Mouse (Mus musculus): Measurements from ENCODE around the gene Ceacam16. TPM values are rescaled to one million over a fixed set of nuclear protein-coding genes. Genes with fewer than 3 reads are reported as not detected.
A peak's percentile ranks its signal among the peaks of the same experiment; 100 is the strongest.

Ceacam16 gene
- total RNA-seq, 2 experiments from 2014 or later = not detected

- ATAC-seq (replicated peaks; ENCODE audit: low FRiP score, poor library complexity, severe bottlenecking) = no peak
Observed at GRCm38 (mm10) chr7:19818875-19819274, 42.2 kb downstream of the Ceacam16 start.

- no peak for ATAC-seq (replicated peaks; ENCODE audit: low FRiP score, poor library complexity, severe bottlenecking)
Observed at GRCm38 (mm10) chr7:19818440-19818839, 42.7 kb downstream of the Ceacam16 start.

GRCm38 (mm10) chr7:19817382-19818105 lies 43.6 kb downstream of the Ceacam16 start:
- no peak for ATAC-seq (replicated peaks; ENCODE audit: low FRiP score, poor library complexity, severe bottlenecking)

- no peak for ATAC-seq (replicated peaks; ENCODE audit: low FRiP score, poor library complexity, severe bottlenecking)
Observed at GRCm38 (mm10) chr7:19816224-19816771, 44.8 kb downstream of the Ceacam16 start.

GRCm38 (mm10) chr7:19815296-19816223 lies 45.5 kb downstream of the Ceacam16 start:
- no peak for ATAC-seq (replicated peaks; ENCODE audit: low FRiP score, poor library complexity, severe bottlenecking)

GRCm38 (mm10) chr7:19813579-19814122 lies 47.4 kb downstream of the Ceacam16 start:
- ATAC-seq (replicated peaks; ENCODE audit: low FRiP score, poor library complexity, severe bottlenecking) = no peak

- no peak for ATAC-seq (replicated peaks; ENCODE audit: low FRiP score, poor library complexity, severe bottlenecking)
Observed at GRCm38 (mm10) chr7:19813161-19813560, 47.9 kb downstream of the Ceacam16 start.

GRCm38 (mm10) chr7:19811114-19811513 lies 50.0 kb downstream of the Ceacam16 start:
- ATAC-seq (replicated peaks; ENCODE audit: low FRiP score, poor library complexity, severe bottlenecking) = no peak

- no peak for ATAC-seq (replicated peaks; ENCODE audit: low FRiP score, poor library complexity, severe bottlenecking)
Observed at GRCm38 (mm10) chr7:19809369-19809768, 51.7 kb downstream of the Ceacam16 start.

GRCm38 (mm10) chr7:19806356-19806969 lies 54.6 kb downstream of the Ceacam16 start:
- ATAC-seq (replicated peaks; ENCODE audit: low FRiP score, poor library complexity, severe bottlenecking) = no peak

GRCm38 (mm10) chr7:19802995-19803394 lies 58.1 kb downstream of the Ceacam16 start:
- ATAC-seq (replicated peaks; ENCODE audit: low FRiP score, poor library complexity, severe bottlenecking) = 0 out of 2 replicates have a peak, but pooled peaks have one; percentile 49

Other genes with a start within 250 kb of the Ceacam16 start
- 1.7 and 3.2 TPM in 2 replicates for gene Relb, start 231.9 kb downstream of the Ceacam16 start, total RNA-seq (2015; ENCODE audit: low replicate concordance)
- gene Relb, start 231.9 kb downstream of the Ceacam16 start, total RNA-seq (2017; ENCODE audit: low replicate concordance) = 4.0 TPM in 1 of 2 replicates, not detected in the other
- 34.8 and 90.5 TPM in 2 replicates for gene Clptm1, start 196.3 kb downstream of the Ceacam16 start, total RNA-seq (2015; ENCODE audit: low replicate concordance)
- 34.0 and 34.3 TPM in 2 replicates for gene Clptm1, start 196.3 kb downstream of the Ceacam16 start, total RNA-seq (2017; ENCODE audit: low replicate concordance)
- 8.0 and 22.7 TPM in 2 replicates for gene Apoc2, start 183.4 kb downstream of the Ceacam16 start, total RNA-seq (2015; ENCODE audit: low replicate concordance)
- gene Apoc2, start 183.4 kb downstream of the Ceacam16 start, total RNA-seq (2017; ENCODE audit: low replicate concordance) = not detected in 2 replicates
- gene Gm44805, start 179.9 kb downstream of the Ceacam16 start, total RNA-seq (2015; ENCODE audit: low replicate concordance) = not detected in 2 replicates
- not detected in 2 replicates for gene Gm44805, start 179.9 kb downstream of the Ceacam16 start, total RNA-seq (2017; ENCODE audit: low replicate concordance)
- gene Apoc4, start 179.8 kb downstream of the Ceacam16 start, total RNA-seq (2015; ENCODE audit: low replicate concordance) = not detected in 2 replicates
- gene Apoc4, start 179.8 kb downstream of the Ceacam16 start, total RNA-seq (2017; ENCODE audit: low replicate concordance) = not detected in 2 replicates
- gene Apoc1, start 168.6 kb downstream of the Ceacam16 start, total RNA-seq (2015; ENCODE audit: low replicate concordance) = 28.1 TPM in 1 of 2 replicates, not detected in the other
- gene Apoc1, start 168.6 kb downstream of the Ceacam16 start, total RNA-seq (2017; ENCODE audit: low replicate concordance) = not detected in 2 replicates
- gene Apoe, start 162.1 kb downstream of the Ceacam16 start, total RNA-seq (2015; ENCODE audit: low replicate concordance) = 49.9 and 66.0 TPM in 2 replicates
- 260 and 282 TPM in 2 replicates for gene Apoe, start 162.1 kb downstream of the Ceacam16 start, total RNA-seq (2017; ENCODE audit: low replicate concordance)
- 14.7 and 16.9 TPM in 2 replicates for gene Tomm40, start 145.9 kb downstream of the Ceacam16 start, total RNA-seq (2015; ENCODE audit: low replicate concordance)
- gene Tomm40, start 145.9 kb downstream of the Ceacam16 start, total RNA-seq (2017; ENCODE audit: low replicate concordance) = 8.9 and 10.4 TPM in 2 replicates
- not detected in 2 replicates for gene Nectin2, start 110.8 kb downstream of the Ceacam16 start, total RNA-seq (2015; ENCODE audit: low replicate concordance)
- gene Nectin2, start 110.8 kb downstream of the Ceacam16 start, total RNA-seq (2017; ENCODE audit: low replicate concordance) = 0.64 TPM in 1 of 2 replicates, not detected in the other
- gene Bcam, start 90.3 kb downstream of the Ceacam16 start, total RNA-seq (2015; ENCODE audit: low replicate concordance) = not detected in 2 replicates
- not detected in 2 replicates for gene Bcam, start 90.3 kb downstream of the Ceacam16 start, total RNA-seq (2017; ENCODE audit: low replicate concordance)
- not detected in 2 replicates for gene Cblc, start 64.5 kb downstream of the Ceacam16 start, total RNA-seq (2015; ENCODE audit: low replicate concordance)
- gene Cblc, start 64.5 kb downstream of the Ceacam16 start, total RNA-seq (2017; ENCODE audit: low replicate concordance) = not detected in 2 replicates
- 15.5 and 21.3 TPM in 2 replicates for gene Bcl3, start 38.5 kb downstream of the Ceacam16 start, total RNA-seq (2015; ENCODE audit: low replicate concordance)
- 0.77 TPM in 1 of 2 replicates, not detected in the other for gene Bcl3, start 38.5 kb downstream of the Ceacam16 start, total RNA-seq (2017; ENCODE audit: low replicate concordance)
- not detected in 2 replicates for gene Gm19345, start 9.3 kb downstream of the Ceacam16 start, total RNA-seq (2015; ENCODE audit: low replicate concordance)
- gene Gm19345, start 9.3 kb downstream of the Ceacam16 start, total RNA-seq (2017; ENCODE audit: low replicate concordance) = not detected in 2 replicates
- gene Ceacam19, start 26.7 kb upstream of the Ceacam16 start, total RNA-seq (2015; ENCODE audit: low replicate concordance) = not detected in 2 replicates
- not detected in 2 replicates for gene Ceacam19, start 26.7 kb upstream of the Ceacam16 start, total RNA-seq (2017; ENCODE audit: low replicate concordance)
- 0.72 TPM in 1 of 2 replicates, not detected in the other for gene Pvr, start 59.9 kb upstream of the Ceacam16 start, total RNA-seq (2015; ENCODE audit: low replicate concordance)
- 0.13 and 2.0 TPM in 2 replicates for gene Pvr, start 59.9 kb upstream of the Ceacam16 start, total RNA-seq (2017; ENCODE audit: low replicate concordance)
- not detected in 2 replicates for gene Igsf23, start 89.5 kb upstream of the Ceacam16 start, total RNA-seq (2015; ENCODE audit: low replicate concordance)
- gene Igsf23, start 89.5 kb upstream of the Ceacam16 start, total RNA-seq (2017; ENCODE audit: low replicate concordance) = 2.4 TPM in 1 of 2 replicates, not detected in the other
- not detected in 2 replicates for gene Ceacam20, start 104.1 kb upstream of the Ceacam16 start, total RNA-seq (2015; ENCODE audit: low replicate concordance)
- gene Ceacam20, start 104.1 kb upstream of the Ceacam16 start, total RNA-seq (2017; ENCODE audit: low replicate concordance) = not detected in 2 replicates
- gene Nlrp9b, start 130.2 kb upstream of the Ceacam16 start, total RNA-seq (2015; ENCODE audit: low replicate concordance) = not detected in 2 replicates
- not detected in 2 replicates for gene Nlrp9b, start 130.2 kb upstream of the Ceacam16 start, total RNA-seq (2017; ENCODE audit: low replicate concordance)
- not detected in 2 replicates for gene Vmn1r91, start 238.4 kb upstream of the Ceacam16 start, total RNA-seq (2015; ENCODE audit: low replicate concordance)
- not detected in 2 replicates for gene Vmn1r91, start 238.4 kb upstream of the Ceacam16 start, total RNA-seq (2017; ENCODE audit: low replicate concordance)

Measured in erythroid progenitor cell, adult 5-6 weeks (primary cell).